Comparison of ENCODE assay signal across 8 mouse cellular contexts in the genomic region with DNA sequence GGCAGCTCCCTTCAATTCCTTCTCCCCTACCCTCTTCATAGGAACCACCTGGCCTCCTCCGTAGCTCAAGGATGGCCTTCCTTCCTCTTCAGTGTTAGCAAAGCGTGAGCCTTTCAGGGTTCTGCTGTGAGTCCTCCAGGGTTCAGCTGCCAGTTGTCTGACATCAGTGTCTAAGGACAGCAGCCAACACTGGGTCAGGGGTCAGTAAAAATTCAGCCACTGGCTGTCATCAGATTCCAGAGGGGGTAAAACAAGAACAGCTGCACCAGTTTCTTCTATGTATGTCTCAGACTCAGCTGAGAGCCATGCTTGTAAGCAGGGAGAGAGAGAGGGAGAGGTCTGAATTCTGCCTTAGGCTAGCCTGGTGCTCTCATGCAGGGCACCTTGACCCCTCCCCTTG.
A peak's percentile ranks its signal among the peaks of the same experiment; 100 is the strongest.
DNase-seq lines count a peak whose midpoint lies in the region; ATAC-seq lines count a peak whose summit lies in the region.

No protein-coding gene starts in this region.

- WGBS in intestine, embryonic 15.5 days, result 43% methylated on average over 2 of the region's 2 CpGs
- 29% methylated on average over 2 of the region's 2 CpGs for WGBS in lung, embryonic 16.5 days

- H3K9ac ChIP-seq in intestine, embryonic 15.5 days, result no peak overlapping the region
- H3K9ac ChIP-seq in lung, embryonic 16.5 days (ENCODE audit: low read length), result no peak overlapping the region

- no peak overlapping the region for H3K4me2 ChIP-seq in intestine, embryonic 15.5 days (replicated peaks)
- no peak overlapping the region for H3K4me2 ChIP-seq in lung, embryonic 16.5 days (ENCODE audit: low read depth, low read length)

- H3K4me3 ChIP-seq in intestine, embryonic 15.5 days (replicated peaks), result no peak overlapping the region
- H3K4me3 ChIP-seq in lung, embryonic 16.5 days (ENCODE audit: low read length), result no peak overlapping the region

- H3K9me3 ChIP-seq in intestine, embryonic 15.5 days, result no peaks in the 10 kb centered on the region
- H3K9me3 ChIP-seq in lung, embryonic 16.5 days (ENCODE audit: control insufficient read depth, low read length), result no peaks in the 10 kb centered on the region

- no peaks in the 10 kb centered on the region for H3K36me3 ChIP-seq in intestine, embryonic 15.5 days
- H3K36me3 ChIP-seq in lung, embryonic 16.5 days (ENCODE audit: control insufficient read depth, insufficient read depth, low read length), result no peaks in the 10 kb centered on the region

- peaks cover 7% of the 10 kb centered on the region; the same call in 1 of the 2 replicates for H3K4me1 ChIP-seq in intestine, embryonic 15.5 days (replicated peaks)
- no peaks in the 10 kb centered on the region; the same call in 1 of the 2 replicates for H3K4me1 ChIP-seq in lung, embryonic 16.5 days (replicated peaks; ENCODE audit: control insufficient read depth, insufficient read depth, low read length)

- ATAC-seq in intestine, embryonic 15.5 days, result peak; percentile 46
- peak; percentile 93 for ATAC-seq in lung, embryonic 16.5 days (ENCODE audit: low read depth)

- peak; percentile 35 for DNase-seq in embryo, embryonic 10 days (ENCODE audit: low spot score)
- DNase-seq in embryo, embryonic 9.5 days (ENCODE audit: extremely low spot score), result no peak
- peak; percentile 11 for DNase-seq in embryo, embryonic 11 days
- DNase-seq in layer of hippocampus, postnatal 36 days, result no peak
- DNase-seq in right cerebral cortex, postnatal 25 days, result no peak
- no peak for DNase-seq in Muller cell, postnatal 12 days (ENCODE audit: inconsistent ontology term)

- no peak overlapping the region for H3K27ac ChIP-seq in intestine, embryonic 15.5 days
- H3K27ac ChIP-seq in lung, embryonic 16.5 days (ENCODE audit: low read length), result no peak overlapping the region

- no peaks in the 10 kb centered on the region for H3K27me3 ChIP-seq in intestine, embryonic 15.5 days (replicated peaks)
- H3K27me3 ChIP-seq in lung, embryonic 16.5 days (ENCODE audit: control insufficient read depth, insufficient read depth, low read depth, low read length), result peaks cover 17% of the 10 kb centered on the region

Comparison
In these comparisons a context has a peak if more than half of its experiments do, and no peak if none do; other contexts are left out.
1. DNase-seq: peak in embryo, embryonic 10 days (single experiment) and embryo, embryonic 11 days (single experiment); none in embryo, embryonic 9.5 days (single experiment), layer of hippocampus, postnatal 36 days (0 of 2), right cerebral cortex, postnatal 25 days (single experiment) and Muller cell, postnatal 12 days (single experiment).